Mouse (Mus musculus) testis, adult 2 months (tissue): ENCODE results near the gene Ssbp3. TPM values are rescaled to one million over a fixed set of nuclear protein-coding genes. Genes with fewer than 3 reads are reported as not detected.

ENCODE experiments used
- H3K27ac ChIP-seq: fragments of 200-500 bp; 2 replicates; pipeline ENCODE4 v1.5.1; 2012; ENCODE audit warnings: low read depth, low read length; ENCODE audit not compliant: control insufficient read depth, insufficient read depth
- H3K27me3 ChIP-seq: fragments of 200-500 bp; 2 replicates; pipeline ENCODE4 v1.6.1; 2012; ENCODE audit warnings: mild to moderate bottlenecking, low read length, moderate library complexity; ENCODE audit not compliant: control insufficient read depth, insufficient read depth
- H3K36me3 ChIP-seq: fragments of 200-500 bp; 2 replicates; pipeline ENCODE4 v1.6.1; 2012; ENCODE audit warnings: mild to moderate bottlenecking, low read length; ENCODE audit not compliant: control insufficient read depth, insufficient read depth
- H3K4me1 ChIP-seq: fragments of 200-500 bp; 2 replicates; pipeline ENCODE4 v1.6.1; 2012; ENCODE audit warnings: low read length; ENCODE audit not compliant: control insufficient read depth, insufficient read depth
- H3K4me3 ChIP-seq: fragments of 200-500 bp; 2 replicates; pipeline ENCODE4 v1.5.1; 2012; ENCODE audit warnings: low read depth, mild to moderate bottlenecking, low read length, moderate library complexity, mixed read lengths; ENCODE audit not compliant: control insufficient read depth
- CTCF ChIP-seq: fragments of 200-500 bp; IDR thresholded peaks from 2 replicates; pipeline ENCODE4 v1.5.1; 2012; ENCODE audit warnings: low read depth, mild to moderate bottlenecking, inconsistent platforms, low read length, moderate library complexity; ENCODE audit not compliant: control insufficient read depth, insufficient read depth, insufficient replicate concordance
- POLR2A ChIP-seq: fragments of 200-500 bp; IDR thresholded peaks from 2 replicates; pipeline ENCODE4 v1.6.1; 2012; ENCODE audit warnings: low read depth, mild to moderate bottlenecking, inconsistent platforms, low read length, moderate library complexity; ENCODE audit not compliant: control insufficient read depth
- polyA plus RNA-seq: library from polyadenylated mRNA; depleted of rRNA; stranded (reverse); fragments of >200 nt; gene quantifications from 2 replicates; pipeline ENCODE4 v1.2.3, GENCODE M21; 2012

Ssbp3 gene
- polyA plus RNA-seq, 1 experiment = 38.3 TPM

DNA sequence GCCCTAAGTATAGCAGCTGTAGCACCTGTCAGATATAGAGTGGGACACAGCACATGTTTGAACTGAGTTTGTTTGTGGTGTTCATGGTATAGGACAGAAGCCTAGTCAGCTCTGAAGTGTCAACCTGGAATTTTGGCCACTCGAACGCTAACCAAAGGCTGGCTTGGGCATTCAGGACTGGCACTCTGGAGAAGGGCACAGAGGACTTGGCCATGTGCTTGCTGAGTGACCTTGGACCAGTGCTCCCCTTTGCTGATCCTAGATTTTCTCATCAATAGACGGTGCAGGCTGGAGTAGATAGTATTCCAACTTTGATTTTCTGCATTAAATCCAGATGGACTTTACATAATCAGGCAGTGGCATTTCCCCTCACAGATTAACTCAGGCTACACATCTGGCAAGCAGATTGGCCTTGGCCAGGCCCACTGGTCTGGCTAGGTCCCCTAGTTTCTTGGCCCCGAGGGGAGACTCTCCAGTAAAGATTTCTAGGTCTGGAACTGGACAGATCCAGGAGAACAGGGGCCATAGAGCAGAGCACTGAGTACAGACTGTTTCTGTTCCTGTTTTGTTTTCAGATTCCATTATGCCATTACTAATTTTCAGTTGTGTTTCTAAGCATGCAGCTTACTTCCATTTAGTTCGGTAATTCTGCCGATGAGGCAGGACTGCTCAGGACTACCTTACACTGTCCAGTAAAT, 102.8 kb downstream of the Ssbp3 start:
- Histone ChIP-seq H3K27ac (no peak overlapping the region), H3K4me3 (no peak overlapping the region), H3K4me1 (no peaks in the 10 kb centered on the region), H3K27me3 (no peaks in the 10 kb centered on the region), H3K36me3 (no peaks in the 10 kb centered on the region)
- TF ChIP-seq CTCF (no peak), POLR2A (no peak)

- H3K27me3 ChIP-seq = no peaks in the 10 kb centered on the region
- TF ChIP-seq CTCF = no peak
- TF ChIP-seq POLR2A = no peak
- H3K4me3 ChIP-seq = no peak overlapping the region
- H3K27ac ChIP-seq = no peak overlapping the region
- no peaks in the 10 kb centered on the region for H3K36me3 ChIP-seq
- no peaks in the 10 kb centered on the region for H3K4me1 ChIP-seq
These were observed 103.3 kb downstream of the Ssbp3 start for GRCm38 (mm10) chr4:107013817-107014260.

GRCm38 (mm10) chr4:107015971-107016511, 105.5 kb downstream of the Ssbp3 start:
- Histone ChIP-seq H3K27ac (no peak overlapping the region), H3K36me3 (no peaks in the 10 kb centered on the region), H3K4me3 (no peak overlapping the region), H3K27me3 (no peaks in the 10 kb centered on the region), H3K4me1 (no peaks in the 10 kb centered on the region; the same call in 1 of the 2 replicates)
- TF ChIP-seq POLR2A (no peak), CTCF (no peak)

GRCm38 (mm10) chr4:107017257-107017656, 106.8 kb downstream of the Ssbp3 start:
- Histone ChIP-seq H3K27ac (no peak overlapping the region), H3K27me3 (no peaks in the 10 kb centered on the region), H3K4me1 (no peaks in the 10 kb centered on the region; the same call in 1 of the 2 replicates), H3K36me3 (no peaks in the 10 kb centered on the region), H3K4me3 (no peak overlapping the region)
- TF ChIP-seq POLR2A = no peak
- TF ChIP-seq CTCF = no peak

DNA sequence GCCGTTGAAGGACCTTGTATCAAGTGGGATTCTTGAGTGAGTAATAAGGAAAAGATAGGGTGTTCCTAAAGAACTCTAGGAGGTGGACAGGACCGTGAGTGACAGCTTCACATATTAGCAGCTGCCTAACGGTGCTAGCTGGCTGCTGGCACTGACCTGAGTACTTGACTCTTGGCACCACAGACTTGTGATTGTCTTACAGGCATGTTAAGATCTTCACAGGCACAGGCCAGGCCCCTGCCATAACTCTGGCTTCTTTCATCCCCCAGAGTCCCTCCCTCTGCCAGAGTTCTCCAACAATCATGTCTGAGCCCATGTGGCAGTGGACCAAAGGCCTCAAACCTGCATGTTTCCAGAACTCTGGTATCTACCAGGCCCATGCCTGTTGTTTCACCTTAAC, 108.0 kb downstream of the Ssbp3 start:
- Histone ChIP-seq H3K27ac (no peak overlapping the region), H3K27me3 (no peaks in the 10 kb centered on the region), H3K4me3 (no peak overlapping the region), H3K4me1 (no peaks in the 10 kb centered on the region; the same call in 1 of the 2 replicates), H3K36me3 (no peaks in the 10 kb centered on the region)
- TF ChIP-seq CTCF (no peak), POLR2A (no peak)

- Histone ChIP-seq H3K27ac (no peak overlapping the region), H3K27me3 (no peaks in the 10 kb centered on the region), H3K4me1 (no peaks in the 10 kb centered on the region; the same call in 1 of the 2 replicates), H3K4me3 (no peak overlapping the region), H3K36me3 (no peaks in the 10 kb centered on the region)
- TF ChIP-seq CTCF (no peak), POLR2A (no peak)
These were observed 108.5 kb downstream of the Ssbp3 start for GRCm38 (mm10) chr4:107019027-107019426.

DNA sequence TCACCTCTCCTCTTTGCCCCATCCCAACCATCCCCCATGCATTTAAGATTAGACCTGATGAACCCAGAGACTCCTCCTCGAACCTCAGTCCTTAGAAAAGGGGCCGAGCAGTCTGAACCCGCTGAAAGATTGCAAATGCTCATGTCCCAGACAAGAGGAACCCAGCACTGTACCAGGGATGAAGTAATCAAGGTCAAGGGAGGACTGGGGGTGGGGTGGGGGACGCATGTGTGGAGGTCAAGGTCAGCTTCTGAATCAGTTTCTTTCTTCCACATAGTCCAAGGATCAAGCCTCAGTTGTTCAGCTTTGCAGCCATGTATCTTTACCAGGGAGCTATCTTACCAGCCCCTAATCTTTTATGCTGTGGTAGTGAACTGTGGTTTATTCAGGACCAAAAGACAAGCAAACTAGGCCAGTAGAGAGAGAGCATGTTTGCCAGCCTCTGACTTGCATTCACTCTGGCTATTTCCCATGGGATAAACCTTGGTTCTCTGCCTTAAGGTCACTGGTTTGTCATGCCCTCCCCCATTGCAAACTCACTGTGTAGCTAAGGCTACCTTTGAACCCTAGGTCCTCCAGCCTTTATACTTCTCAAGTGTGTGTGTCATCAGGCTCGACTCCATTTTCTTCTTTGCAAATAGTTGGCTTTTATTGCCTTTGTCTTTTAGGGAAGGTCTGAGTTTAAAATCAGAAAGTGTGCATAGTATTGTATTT, 109.9 kb downstream of the Ssbp3 start:
- Histone ChIP-seq H3K27me3 (no peaks in the 10 kb centered on the region), H3K27ac (no peak overlapping the region), H3K4me3 (no peak overlapping the region), H3K36me3 (no peaks in the 10 kb centered on the region), H3K4me1 (no peaks in the 10 kb centered on the region; the same call in 1 of the 2 replicates)
- no peak for TF ChIP-seq POLR2A
- no peak for TF ChIP-seq CTCF
